Mouse (Mus musculus) adrenal gland, adult 2 months (tissue): ENCODE results near the gene Asic2. TPM values are rescaled to one million over a fixed set of nuclear protein-coding genes. Genes with fewer than 3 reads are reported as not detected.

Experiments used
- DNase-seq: peaks from one replicate; pipeline ENCODE4 v3.0.0; 2021
- polyA plus RNA-seq: library from polyadenylated mRNA; depleted of rRNA; stranded (reverse); fragments of >200 nt; gene quantifications from 2 replicates; pipeline ENCODE4 v1.2.3, GENCODE M21; 2012
- total RNA-seq, 2 experiments: library from RNA; stranded (reverse); gene quantifications; 2 replicates each; pipeline ENCODE4 v1.2.3; 2021

Gene Asic2
- total and polyA plus RNA-seq, 3 experiments = 1.9 to 2.7 (median 2.1) TPM

- no peak for DNase-seq
Measured at GRCm38 (mm10) chr11:81964561-81964960, 3.7 kb downstream of the Asic2 start.

GRCm38 (mm10) chr11:81954398-81954797, 13.9 kb downstream of the Asic2 start:
- no peak for DNase-seq

GRCm38 (mm10) chr11:81948021-81948420, 20.2 kb downstream of the Asic2 start:
- DNase-seq = no peak

- peak; percentile 89 for DNase-seq
Measured at GRCm38 (mm10) chr11:81942167-81942566, 26.1 kb downstream of the Asic2 start.

- DNase-seq = peak; percentile 69
Measured at GRCm38 (mm10) chr11:81940988-81941387, 27.3 kb downstream of the Asic2 start.

GRCm38 (mm10) chr11:81937516-81937915, 30.7 kb downstream of the Asic2 start:
- DNase-seq = peak; percentile 66

- no peak for DNase-seq
Measured at GRCm38 (mm10) chr11:81926393-81926792, 41.9 kb downstream of the Asic2 start.

- peak; percentile 52 for DNase-seq
Measured at GRCm38 (mm10) chr11:81923626-81924025, 44.6 kb downstream of the Asic2 start.

- no peak for DNase-seq
Measured at GRCm38 (mm10) chr11:81923096-81923495, 45.2 kb downstream of the Asic2 start.

- no peak for DNase-seq
Measured at GRCm38 (mm10) chr11:81915501-81915900, 52.8 kb downstream of the Asic2 start.

GRCm38 (mm10) chr11:81913071-81913470, 55.2 kb downstream of the Asic2 start:
- DNase-seq = no peak

GRCm38 (mm10) chr11:81909397-81909894, 58.8 kb downstream of the Asic2 start:
- no peak for DNase-seq

- DNase-seq = no peak
Measured at GRCm38 (mm10) chr11:81908760-81909159, 59.5 kb downstream of the Asic2 start.

- no peak for DNase-seq
Measured at GRCm38 (mm10) chr11:81902318-81902717, 65.9 kb downstream of the Asic2 start.

GRCm38 (mm10) chr11:81897547-81898354, 70.5 kb downstream of the Asic2 start:
- peak; percentile 67 for DNase-seq

- no peak for DNase-seq
Measured at GRCm38 (mm10) chr11:81896511-81896910, 71.7 kb downstream of the Asic2 start.

- DNase-seq = peak; percentile 36
Measured at GRCm38 (mm10) chr11:81871506-81872213, 96.6 kb downstream of the Asic2 start.

GRCm38 (mm10) chr11:81865661-81866382, 102.4 kb downstream of the Asic2 start:
- no peak for DNase-seq

GRCm38 (mm10) chr11:81860250-81860972, 107.8 kb downstream of the Asic2 start, which contains the start of gene 5530401A14Rik:
Gene 5530401A14Rik, plus strand, starts transcription at chr11:81860673.
- DNase-seq = no peak

- no peak for DNase-seq
Measured at GRCm38 (mm10) chr11:81847773-81848490, 120.3 kb downstream of the Asic2 start.

GRCm38 (mm10) chr11:81845686-81846036, 122.6 kb downstream of the Asic2 start:
- DNase-seq = no peak
